Mouse (Mus musculus): Measurements from ENCODE around the gene Slc44a4. TPM values are rescaled to one million over a fixed set of nuclear protein-coding genes. Genes with fewer than 3 reads are reported as not detected.

The Slc44a4 gene
- polyA plus RNA-seq (2012; rRNA removed): 0.04 and 0.06 TPM in 2 replicates

DNA sequence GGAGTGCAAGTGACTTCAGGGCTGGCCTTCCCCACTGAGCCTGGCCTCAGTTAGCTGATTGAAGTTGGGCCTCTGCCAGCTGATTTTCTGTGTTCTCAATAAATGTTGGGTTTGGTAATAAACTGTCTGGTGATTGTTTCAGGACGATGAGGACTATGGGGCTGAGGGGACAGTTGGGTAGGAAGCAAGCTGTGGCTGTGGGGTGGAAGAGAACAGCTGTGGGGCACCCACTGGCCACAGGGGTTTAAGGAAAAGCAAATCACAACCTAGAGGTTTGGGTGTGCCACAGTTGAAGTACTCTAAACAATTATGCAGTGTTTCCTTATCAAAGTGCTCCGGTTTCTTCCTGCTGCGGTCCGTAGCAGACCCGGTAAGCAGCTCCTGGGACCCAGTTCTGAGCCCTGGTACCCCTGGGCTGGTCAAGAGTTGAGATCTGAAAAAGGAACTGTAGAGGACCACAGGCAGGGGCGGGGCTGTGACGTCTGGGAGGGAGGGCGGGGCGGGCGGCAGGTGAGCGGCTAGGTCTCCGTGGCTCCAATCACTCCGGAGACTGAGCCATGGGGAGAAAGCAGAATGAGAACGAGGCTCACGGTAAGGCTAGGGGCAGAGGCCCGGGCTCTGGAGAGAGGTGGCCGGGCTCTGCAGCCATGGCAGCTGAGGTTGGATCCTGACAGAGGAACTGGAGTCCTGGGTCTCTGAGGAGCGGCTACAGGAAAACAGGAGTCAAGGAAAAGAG is at the start of gene Slc44a4:
TSS of gene Slc44a4 (plus strand) at position 537 of the 736 bp plus-strand sequence.

DNA sequence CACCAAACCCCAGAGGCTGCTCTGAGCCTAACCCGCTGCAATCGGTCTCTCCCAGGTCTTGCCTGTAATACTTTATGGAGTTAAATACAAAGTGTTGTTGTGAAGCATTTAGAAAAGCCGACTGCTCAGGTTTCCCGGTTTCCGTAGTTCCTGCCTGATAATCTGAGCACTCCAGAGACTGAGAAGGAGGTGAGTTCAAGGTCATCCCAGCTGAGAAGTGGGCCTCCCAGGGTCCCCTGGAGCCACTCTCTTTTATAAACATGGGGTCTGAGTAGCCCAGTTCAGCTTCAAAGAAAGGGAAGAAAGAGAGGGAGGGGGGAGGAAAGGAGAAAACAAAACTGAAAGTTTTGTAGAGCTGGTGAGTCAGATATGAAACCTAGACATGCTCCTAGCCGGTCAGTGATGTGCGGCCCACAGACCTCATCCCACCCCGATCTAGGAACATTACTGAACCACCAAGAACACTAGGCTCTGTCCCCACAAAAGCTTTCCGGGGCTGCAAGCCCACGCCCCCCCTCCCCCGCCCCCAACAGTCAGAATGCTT is 34.9 kb upstream of the Slc44a4 start, which contains the start of gene Zbtb12:
TSS of gene Zbtb12 (plus strand) at position 148 of the 544 bp plus-strand sequence.

DNA sequence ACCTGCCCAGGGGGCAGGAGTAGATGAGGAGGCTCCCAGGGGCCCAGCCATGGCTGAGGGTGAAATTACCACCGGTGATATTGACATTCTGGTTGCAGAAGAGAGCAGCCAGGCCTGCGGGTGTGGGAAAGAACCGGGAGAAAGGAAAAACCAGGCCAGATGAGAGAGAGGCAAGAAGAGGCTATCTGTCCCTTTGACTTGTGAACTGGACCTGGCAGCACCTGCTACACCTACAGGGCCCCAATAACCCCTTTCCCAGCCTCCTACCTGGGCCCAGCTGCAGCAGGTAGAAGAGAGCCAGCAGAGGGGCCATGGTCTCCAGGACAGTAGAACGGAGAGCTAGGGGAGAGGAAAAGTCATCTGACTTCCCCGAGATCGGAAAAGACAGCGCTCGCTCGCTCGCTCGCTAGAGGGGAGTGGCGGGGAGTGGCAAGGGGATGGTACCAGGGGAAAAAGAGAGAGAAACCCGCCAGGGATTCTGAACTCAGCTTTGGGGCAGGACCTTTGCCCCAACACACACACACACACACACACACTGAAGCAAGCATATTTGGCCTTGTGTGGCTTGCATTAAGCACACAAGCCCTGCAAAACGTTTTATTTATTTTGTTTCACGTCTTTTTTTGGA is 32.5 kb upstream of the Slc44a4 start, which contains the start of gene Gm20547:
TSS of gene Gm20547 (minus strand) at position 360 of the 628 bp plus-strand sequence.

DNA sequence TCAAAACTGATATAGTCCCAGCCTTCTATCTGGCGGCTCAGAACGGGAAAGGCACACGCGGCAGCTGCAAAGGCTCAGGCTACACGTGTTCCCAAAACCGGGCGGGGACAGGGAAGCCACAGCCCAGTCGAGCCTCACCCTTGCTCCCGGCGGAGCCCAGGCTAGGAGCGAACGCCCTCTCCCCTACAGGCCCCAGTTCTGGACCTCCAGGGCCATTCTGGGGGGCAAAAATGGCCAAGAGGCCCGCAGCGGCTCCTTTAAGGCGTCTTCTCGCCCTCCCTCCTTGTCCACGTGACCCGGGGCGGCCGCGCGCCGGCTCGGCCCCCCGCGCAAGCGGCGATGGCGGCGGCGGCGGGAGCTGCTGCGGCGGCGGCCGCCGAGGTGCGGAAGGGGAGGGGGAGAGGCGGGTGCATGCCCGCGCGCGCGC is 16.1 kb upstream of the Slc44a4 start, which contains the start of the genes C2 and Ehmt2:
TSS of gene C2 (minus strand) at position 106 of the 427 bp plus-strand sequence.
TSS of gene Ehmt2 (plus strand) at position 310 of the 427 bp plus-strand sequence.

DNA sequence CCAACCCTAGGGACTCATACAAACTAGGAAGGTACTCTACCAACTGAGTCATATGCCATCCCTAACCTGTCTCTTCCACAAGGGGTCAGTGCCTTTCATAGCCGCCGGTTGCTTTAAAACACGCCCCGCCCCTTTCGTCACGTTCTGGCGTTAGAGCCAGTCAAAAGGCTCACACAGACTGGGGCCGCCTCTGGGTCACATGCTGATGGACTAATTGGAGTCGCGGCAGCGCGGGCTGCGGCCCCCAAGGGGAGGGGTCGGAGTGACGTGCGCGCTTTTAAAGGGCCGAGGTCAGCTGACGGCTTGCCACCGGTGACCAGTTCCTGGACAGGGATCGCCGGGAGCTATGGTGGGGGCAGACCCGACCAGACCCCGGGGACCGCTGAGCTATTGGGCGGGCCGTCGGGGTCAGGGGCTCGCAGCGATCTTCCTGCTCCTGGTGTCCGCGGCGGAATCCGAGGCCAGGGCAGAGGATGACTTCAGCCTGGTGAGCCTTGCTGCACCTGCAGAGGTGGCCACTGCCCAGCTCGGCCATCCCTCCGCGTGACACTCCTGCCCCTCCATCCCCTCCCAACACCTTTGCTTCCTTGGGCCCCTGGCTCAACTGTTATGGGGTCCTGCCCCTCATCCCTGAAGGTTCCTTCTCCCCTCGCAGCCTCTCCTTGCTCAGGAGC is 16.9 kb downstream of the Slc44a4 start, which contains the start of gene Neu1:
TSS of gene Neu1 (plus strand) at position 193 of the 674 bp plus-strand sequence.

DNA sequence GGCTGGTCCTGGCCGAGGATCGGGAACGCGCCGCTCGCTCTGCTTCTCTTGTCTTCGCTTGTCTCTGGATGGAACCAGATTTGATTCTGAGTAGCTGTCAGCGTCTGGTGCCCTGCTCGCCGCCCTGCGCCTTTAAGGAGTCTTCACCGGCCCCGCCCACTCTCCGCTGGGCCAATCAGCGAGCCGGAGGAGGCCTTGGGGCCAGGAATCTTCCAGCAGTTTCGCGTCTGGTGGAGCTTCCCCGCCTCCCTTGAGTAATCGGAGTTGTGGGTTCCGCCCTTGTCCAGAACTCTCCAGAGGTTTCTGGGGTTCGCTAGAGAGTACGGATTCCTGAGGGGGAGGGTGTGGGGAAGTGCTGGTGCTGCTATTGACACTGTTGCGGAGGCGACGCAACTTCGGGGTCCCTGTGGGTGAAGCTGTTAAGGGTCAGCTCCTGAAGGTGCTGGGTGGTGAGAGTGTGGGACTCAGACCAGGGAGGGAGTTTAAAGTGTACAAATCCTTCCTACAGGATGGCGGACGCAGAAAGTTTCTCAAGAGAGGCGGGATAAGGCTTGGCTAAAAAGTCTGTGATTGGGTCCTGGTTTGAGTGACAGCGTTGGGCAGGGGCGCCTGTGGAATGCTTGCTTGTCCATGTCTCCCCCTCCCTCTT is 45.0 kb downstream of the Slc44a4 start, which contains the start of gene Hspa1b:
TSS of gene Hspa1b (minus strand) at position 109 of the 649 bp plus-strand sequence.

DNA sequence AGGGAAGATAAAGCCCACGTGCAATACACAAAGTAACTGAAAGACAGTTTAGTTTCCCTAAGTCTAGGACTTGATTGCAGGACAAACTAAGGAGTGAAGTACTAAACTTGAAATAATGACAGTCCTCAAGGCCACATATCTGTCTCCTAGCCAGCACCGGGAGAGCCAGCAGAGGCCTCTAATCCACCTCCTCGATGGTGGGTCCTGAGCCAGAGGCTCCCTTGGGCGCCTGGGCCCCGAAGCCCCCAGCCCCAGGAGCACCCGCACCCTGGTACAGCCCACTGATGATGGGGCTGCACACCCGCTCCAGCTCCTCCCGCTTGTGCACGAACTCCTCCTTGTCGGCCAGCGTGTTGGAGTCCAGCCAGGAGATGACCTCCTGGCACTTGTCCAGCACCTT is 55.6 kb downstream of the Slc44a4 start, which contains the start of gene Gm20481:
TSS of gene Gm20481 (plus strand) at position 91 of the 400 bp plus-strand sequence.

DNA sequence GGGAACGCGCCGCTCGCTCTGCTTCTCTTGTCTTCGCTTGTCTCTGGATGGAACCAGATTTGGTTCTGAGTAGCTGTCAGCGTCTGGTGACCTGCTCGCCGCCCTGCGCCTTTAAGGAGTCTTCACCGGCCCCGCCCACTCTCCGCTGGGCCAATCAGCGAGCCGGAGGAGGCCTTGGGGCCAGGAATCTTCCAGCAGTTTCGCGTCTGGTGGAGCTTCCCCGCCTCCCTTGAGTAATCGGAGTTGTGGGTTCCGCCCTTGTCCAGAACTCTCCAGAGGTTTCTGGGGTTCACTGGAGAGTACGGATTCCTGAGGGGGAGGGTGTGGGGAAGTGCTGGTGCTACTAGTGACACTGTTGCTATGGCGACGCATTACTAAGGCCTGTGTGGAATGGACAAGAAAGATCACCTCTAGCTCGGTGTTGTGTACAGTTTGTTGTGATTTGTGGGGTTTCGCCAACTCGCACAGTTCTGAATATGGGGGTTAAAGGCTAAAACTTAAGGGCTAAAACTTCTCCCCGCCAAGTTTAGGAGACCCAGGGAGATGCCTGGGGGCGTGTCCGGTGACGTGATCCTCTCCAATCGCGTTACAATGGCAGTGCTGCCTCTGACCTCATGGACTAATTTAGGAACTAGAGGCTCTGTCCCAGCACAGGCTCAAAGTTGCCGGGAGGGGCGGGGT is 57.9 kb downstream of the Slc44a4 start, which contains the start of the genes Hspa1a and Hspa1l:
TSS of gene Hspa1a (minus strand) at position 88 of the 681 bp plus-strand sequence.
TSS of gene Hspa1l (plus strand) at position 635 of the 681 bp plus-strand sequence.

Other genes with a start within 250 kb of the Slc44a4 start
- gene Tnxb, start 243.9 kb upstream of the Slc44a4 start, polyA plus RNA-seq (2012; rRNA removed): 1.2 and 1.4 TPM in 2 replicates
- gene C4b, start 170.6 kb upstream of the Slc44a4 start, polyA plus RNA-seq (2012; rRNA removed): 0.63 and 1.0 TPM in 2 replicates
- gene Cyp21a1, start 109.9 kb upstream of the Slc44a4 start, polyA plus RNA-seq (2012; rRNA removed): 0.08 TPM in 1 of 2 replicates, not detected in the other
- gene Stk19, start 77.5 kb upstream of the Slc44a4 start, polyA plus RNA-seq (2012; rRNA removed): 75.7 and 76.3 TPM in 2 replicates
- gene Dxo, start 77.4 kb upstream of the Slc44a4 start, polyA plus RNA-seq (2012; rRNA removed): 61.1 and 67.6 TPM in 2 replicates
- 89.7 and 90.9 TPM in 2 replicates for gene Skiv2l, start 64.3 kb upstream of the Slc44a4 start, polyA plus RNA-seq (2012; rRNA removed)
- gene Nelfe, start 64.1 kb upstream of the Slc44a4 start, polyA plus RNA-seq (2012; rRNA removed): 50.7 and 54.7 TPM in 2 replicates
- 0.29 and 2.0 TPM in 2 replicates for gene Cfb, start 51.9 kb upstream of the Slc44a4 start, polyA plus RNA-seq (2012; rRNA removed)
- 73.3 and 74.1 TPM in 2 replicates for gene Zbtb12, start 35.0 kb upstream of the Slc44a4 start, polyA plus RNA-seq (2012; rRNA removed)
- gene Gm20547, start 32.4 kb upstream of the Slc44a4 start, polyA plus RNA-seq (2012; rRNA removed): 0.29 TPM in 1 of 2 replicates, not detected in the other
- gene C2, start 16.2 kb upstream of the Slc44a4 start, polyA plus RNA-seq (2012; rRNA removed): 2.4 and 3.2 TPM in 2 replicates
- gene Ehmt2, start 16.0 kb upstream of the Slc44a4 start, polyA plus RNA-seq (2012; rRNA removed): 311 and 328 TPM in 2 replicates
- gene Neu1, start 16.8 kb downstream of the Slc44a4 start, polyA plus RNA-seq (2012; rRNA removed): 30.5 and 30.9 TPM in 2 replicates
- gene Hspa1b, start 44.8 kb downstream of the Slc44a4 start, polyA plus RNA-seq (2012; rRNA removed): 8.8 and 9.7 TPM in 2 replicates
- not detected in 2 replicates for gene Gm20481, start 55.4 kb downstream of the Slc44a4 start, polyA plus RNA-seq (2012; rRNA removed)
- 13.2 and 13.5 TPM in 2 replicates for gene Hspa1a, start 57.7 kb downstream of the Slc44a4 start, polyA plus RNA-seq (2012; rRNA removed)
- gene Hspa1l, start 58.2 kb downstream of the Slc44a4 start, polyA plus RNA-seq (2012; rRNA removed): 0.62 and 0.90 TPM in 2 replicates
- 93.6 and 101 TPM in 2 replicates for gene Lsm2, start 67.4 kb downstream of the Slc44a4 start, polyA plus RNA-seq (2012; rRNA removed)
- 78.1 and 85.3 TPM in 2 replicates for gene Vars, start 86.5 kb downstream of the Slc44a4 start, polyA plus RNA-seq (2012; rRNA removed)
- 0.48 TPM in 2 replicates for gene Vwa7, start 102.1 kb downstream of the Slc44a4 start, polyA plus RNA-seq (2012; rRNA removed)
- 2.1 and 2.3 TPM in 2 replicates for gene Sapcd1, start 113.5 kb downstream of the Slc44a4 start, polyA plus RNA-seq (2012; rRNA removed)
- 2.7 and 3.0 TPM in 2 replicates for gene Msh5, start 132.3 kb downstream of the Slc44a4 start, polyA plus RNA-seq (2012; rRNA removed)
- gene Clic1, start 135.5 kb downstream of the Slc44a4 start, polyA plus RNA-seq (2012; rRNA removed): 45.7 and 47.6 TPM in 2 replicates
- 243 and 254 TPM in 2 replicates for gene Ddah2, start 144.6 kb downstream of the Slc44a4 start, polyA plus RNA-seq (2012; rRNA removed)
- 2.1 TPM in 1 of 2 replicates, not detected in the other for gene Ly6g6c, start 150.9 kb downstream of the Slc44a4 start, polyA plus RNA-seq (2012; rRNA removed)
- 0.03 and 0.10 TPM in 2 replicates for gene Mpig6b, start 151.7 kb downstream of the Slc44a4 start, polyA plus RNA-seq (2012; rRNA removed)
- 6.6 and 10.1 TPM in 2 replicates for gene Ly6g6e, start 162.4 kb downstream of the Slc44a4 start, polyA plus RNA-seq (2012; rRNA removed)
- 1.3 and 1.6 TPM in 2 replicates for gene Ly6g6d, start 163.6 kb downstream of the Slc44a4 start, polyA plus RNA-seq (2012; rRNA removed)
- 0.09 and 0.19 TPM in 2 replicates for gene Ly6g6f, start 171.1 kb downstream of the Slc44a4 start, polyA plus RNA-seq (2012; rRNA removed)
- 110 and 114 TPM in 2 replicates for gene Abhd16a, start 174.8 kb downstream of the Slc44a4 start, polyA plus RNA-seq (2012; rRNA removed)
- gene Ly6g5c, start 193.8 kb downstream of the Slc44a4 start, polyA plus RNA-seq (2012; rRNA removed): not detected in 2 replicates
- gene Ly6g5b, start 201.0 kb downstream of the Slc44a4 start, polyA plus RNA-seq (2012; rRNA removed): 2.3 TPM in 2 replicates
- 17.4 and 18.3 TPM in 2 replicates for gene Gpank1, start 207.0 kb downstream of the Slc44a4 start, polyA plus RNA-seq (2012; rRNA removed)
- 170 and 198 TPM in 2 replicates for gene Csnk2b, start 207.6 kb downstream of the Slc44a4 start, polyA plus RNA-seq (2012; rRNA removed)
- gene D17H6S53E, start 211.9 kb downstream of the Slc44a4 start, polyA plus RNA-seq (2012; rRNA removed): 5.2 and 5.6 TPM in 2 replicates
- gene Apom, start 217.6 kb downstream of the Slc44a4 start, polyA plus RNA-seq (2012; rRNA removed): 0.65 and 0.84 TPM in 2 replicates
- gene Bag6, start 220.7 kb downstream of the Slc44a4 start, polyA plus RNA-seq (2012; rRNA removed): 237 and 290 TPM in 2 replicates

Measured in central nervous system, embryonic 18 days (tissue).